Mouse (Mus musculus) heart, postnatal 0 days (tissue): ENCODE measurements around the gene Arhgef28.

Experiments used
- CTCF ChIP-seq: IDR thresholded peaks from 2 replicates; pipeline ENCODE4 v1.5.1; 2016; ENCODE audit warnings: antibody characterized with exemption, control low read depth, low read depth
- EP300 ChIP-seq: IDR thresholded peaks from 2 replicates; pipeline ENCODE4 v1.6.1; 2016; ENCODE audit warnings: antibody characterized with exemption, low read depth

- no peak for TF ChIP-seq EP300
- TF ChIP-seq CTCF = no peak
Measured at GRCm38 (mm10) chr13:98171257-98171656, 35.0 kb downstream of the Arhgef28 start.
